Mouse (Mus musculus) liver, embryonic 14 days (tissue): ENCODE results near the gene Mndal. TPM values are rescaled to one million over a fixed set of nuclear protein-coding genes. Genes with fewer than 3 reads are reported as not detected.

ENCODE experiments used
- polyA plus RNA-seq: library from polyadenylated mRNA; depleted of rRNA; stranded (reverse); fragments of >200 nt; gene quantifications from 2 replicates; pipeline ENCODE4 v1.2.3, GENCODE M21; 2012; rRNA removed

Gene Mndal
- polyA plus RNA-seq = 2.9 and 3.2 TPM in 2 replicates

DNA sequence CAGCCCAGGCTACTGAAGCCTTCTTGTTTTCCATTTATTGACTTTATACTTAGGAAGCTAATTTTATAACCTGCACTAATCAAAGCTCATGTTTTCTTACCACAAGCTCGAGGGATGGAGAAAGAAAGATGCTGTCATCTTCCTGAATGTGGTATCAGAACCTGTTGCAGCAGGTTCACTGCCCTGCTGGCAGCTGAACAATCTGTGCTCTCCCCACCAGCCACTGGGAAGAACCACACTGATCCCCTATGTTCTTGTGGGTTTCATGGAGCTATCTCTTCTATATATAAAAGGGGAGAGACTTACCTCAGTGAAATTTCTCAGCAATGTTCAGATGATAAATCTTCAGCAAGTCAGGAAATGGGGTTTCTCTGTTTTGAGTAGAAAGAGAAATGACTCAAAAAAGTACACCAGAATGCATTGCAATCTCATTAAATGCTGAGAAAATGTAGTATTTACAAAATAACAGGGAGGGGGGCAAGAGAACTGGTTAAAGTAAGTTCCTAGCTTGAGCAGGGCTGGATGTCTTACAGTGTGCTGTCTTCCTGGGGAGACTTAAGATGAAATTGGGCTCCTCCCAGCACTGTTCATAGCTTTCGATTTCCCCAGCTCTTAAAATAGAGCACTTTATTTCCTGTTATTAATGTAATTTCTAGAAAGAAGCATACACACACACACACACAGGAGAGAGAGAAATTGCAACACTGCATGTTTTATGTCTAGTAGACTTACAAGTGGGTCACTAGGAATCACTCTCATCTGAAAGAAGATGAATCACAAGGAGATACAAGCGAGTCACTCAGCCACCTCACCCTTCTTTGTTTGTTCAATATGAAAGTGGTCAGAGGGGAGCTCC, at the start of gene Mndal, which contains the start of gene Ifi203:
Gene Mndal (minus strand): TSS at position 568 of the 856 bp plus-strand sequence.
Gene Ifi203 (minus strand): TSS at position 749 of the 856 bp plus-strand sequence.

DNA sequence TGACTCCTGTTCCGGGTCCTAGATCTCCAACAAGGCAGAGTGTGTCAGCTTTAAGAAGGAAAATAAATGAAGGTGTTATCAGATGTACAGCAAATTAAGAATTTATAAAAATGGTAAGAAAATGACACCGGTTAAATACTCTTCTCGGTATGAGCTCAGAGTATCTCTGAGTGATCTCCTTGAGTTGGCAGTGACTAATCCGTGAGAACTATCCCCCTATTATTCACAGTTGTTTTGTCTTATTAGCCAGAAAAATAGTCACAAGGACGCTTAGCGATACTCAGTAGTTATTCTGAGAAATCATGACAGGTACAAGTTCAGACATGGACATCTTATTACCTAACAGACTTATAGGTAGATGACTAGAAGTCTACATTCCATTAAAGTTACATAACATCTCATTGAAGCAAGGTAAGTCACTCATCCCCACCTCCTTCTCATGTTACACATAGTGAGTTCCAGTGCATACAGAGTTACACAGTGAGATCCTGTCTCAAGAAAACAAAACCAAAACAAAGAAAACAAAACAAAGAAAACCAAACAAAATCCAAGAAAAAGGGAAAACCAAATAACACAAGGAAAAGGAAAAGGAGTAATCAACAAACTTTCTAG, 40.5 kb upstream of the Mndal start, which contains the start of gene Ifi202b:
Gene Ifi202b (minus strand): TSS at position 51 of the 612 bp plus-strand sequence.

DNA sequence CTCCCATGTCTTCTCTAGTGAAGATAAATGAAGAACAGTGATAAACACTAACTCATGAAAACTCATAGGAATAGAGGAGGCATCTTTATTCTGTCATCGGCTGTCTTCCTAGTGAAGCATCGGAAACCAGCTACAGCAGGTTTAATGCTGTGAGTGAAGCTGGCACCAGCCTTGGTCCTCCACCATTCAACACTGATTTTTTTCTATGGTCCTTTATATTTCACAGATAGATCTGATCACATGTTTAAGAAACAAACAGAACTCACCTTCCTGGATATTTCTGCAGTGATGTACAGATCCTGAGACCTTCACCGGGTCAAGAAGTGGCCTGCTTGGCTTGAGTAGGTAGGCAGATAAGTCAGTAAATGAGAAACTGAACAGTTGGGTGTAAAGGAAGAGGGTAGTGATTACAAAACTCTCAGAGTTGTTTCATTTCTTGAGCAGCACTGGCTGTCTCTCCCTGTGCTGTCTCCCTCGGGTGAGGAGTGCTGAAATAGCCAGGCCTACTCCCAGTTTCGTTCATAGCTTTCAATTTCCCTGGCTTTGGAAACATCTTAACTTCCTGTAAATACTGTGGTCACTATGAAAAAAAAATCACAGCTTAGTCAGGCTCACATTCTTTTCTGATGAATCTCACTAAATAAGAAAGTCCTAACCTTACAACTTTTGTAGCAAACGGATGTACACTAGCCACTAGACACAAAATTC, 29.6 kb downstream of the Mndal start, which contains the start of gene Ifi211:
Gene Ifi211 (minus strand): TSS at position 499 of the 708 bp plus-strand sequence.

Other genes with a start within 250 kb of the Mndal start
- 2.0 and 3.1 TPM in 2 replicates for gene Ifi207, start 200.7 kb downstream of the Mndal start, polyA plus RNA-seq
- gene Ifi204, start 175.5 kb downstream of the Mndal start, polyA plus RNA-seq = 2.7 and 3.9 TPM in 2 replicates
- gene Ifi211, start 29.4 kb downstream of the Mndal start, polyA plus RNA-seq = 1.3 and 1.7 TPM in 2 replicates
- gene Ifi203, start 181 bp upstream of the Mndal start, polyA plus RNA-seq = 1.5 and 2.4 TPM in 2 replicates
- gene Ifi202b, start 40.3 kb upstream of the Mndal start, polyA plus RNA-seq = not detected in 2 replicates
- gene Ifi205, start 89.3 kb upstream of the Mndal start, polyA plus RNA-seq = 0.52 TPM in 2 replicates
- 0.06 and 0.07 TPM in 2 replicates for gene Olfr433, start 98.2 kb upstream of the Mndal start, polyA plus RNA-seq
- 0.01 TPM in 1 of 2 replicates, not detected in the other for gene Olfr432, start 106.7 kb upstream of the Mndal start, polyA plus RNA-seq
- not detected in 2 replicates for gene Olfr430, start 124.1 kb upstream of the Mndal start, polyA plus RNA-seq
- gene Olfr429, start 141.8 kb upstream of the Mndal start, polyA plus RNA-seq = not detected in 2 replicates
- gene Olfr427, start 154.4 kb upstream of the Mndal start, polyA plus RNA-seq = not detected in 2 replicates
- gene Olfr231, start 178.7 kb upstream of the Mndal start, polyA plus RNA-seq = 0.02 TPM in 1 of 2 replicates, not detected in the other
- gene Olfr424, start 189.0 kb upstream of the Mndal start, polyA plus RNA-seq = not detected in 2 replicates
- gene Olfr420, start 213.1 kb upstream of the Mndal start, polyA plus RNA-seq = not detected in 2 replicates
- gene Spta1, start 230.3 kb upstream of the Mndal start, polyA plus RNA-seq = 37.1 and 44.4 TPM in 2 replicates